10 mouse cellular contexts compared by ENCODE assay signal in genomic region chr19:43882895-43883573, GRCm38 (mm10). TPM values are rescaled to one million over a fixed set of nuclear protein-coding genes. Genes with fewer than 3 reads are reported as not detected.
DNase-seq lines count a peak whose midpoint lies in the region; ATAC-seq lines count a peak whose summit lies in the region.
"Had no signal": no experiment of that assay in that cellular context is flagged by ENCODE, and none has a peak within 500 bp of the region (broad histone marks: within the 10 kb centered on the region; RNA-seq: fewer than 3 reads in every experiment).

No protein-coding gene starts in this region.

- no peak overlapping the region for H3K27ac ChIP-seq in heart, embryonic 12.5 days (ENCODE audit: poor library complexity, severe bottlenecking)
- H3K27ac ChIP-seq in forebrain, embryonic 15.5 days (replicated peaks), result 0 out of 2 replicates have a peak overlapping the region, but pooled peaks have one; percentile 23
- peak overlapping the region; percentile 75 for H3K27ac ChIP-seq in midbrain, embryonic 11.5 days (ENCODE audit: low read depth, low read length)
- H3K27ac ChIP-seq: liver, embryonic 15.5 days had no signal

- no peak for DNase-seq in heart, postnatal 25 days (ENCODE audit: low spot score)
- peak; percentile 33 for DNase-seq in ES-CJ7 (ENCODE audit: low read depth, low spot score)
- DNase-seq in midbrain, embryonic 11.5 days (ENCODE audit: low spot score, missing footprints), result peak; percentile 91
- DNase-seq in thymus, postnatal 0 days (ENCODE audit: low spot score), result no peak
- DNase-seq in left cerebral cortex, adult 11 months (ENCODE audit: low spot score), result no peak
- DNase-seq: gastrocnemius, postnatal 14 days had no signal

- peak overlapping the region; percentile 36 for H3K4me2 ChIP-seq in heart, embryonic 12.5 days
- H3K4me2 ChIP-seq in forebrain, embryonic 15.5 days (replicated peaks), result peak overlapping the region; percentile 41
- H3K4me2 ChIP-seq in midbrain, embryonic 11.5 days, result peak overlapping the region; percentile 39
- H3K4me2 ChIP-seq: liver, embryonic 15.5 days had no signal

- 0 out of 2 replicates have a peak overlapping the region, but pooled peaks have one; percentile 3 for H3K9ac ChIP-seq in heart, embryonic 12.5 days
- H3K9ac ChIP-seq in forebrain, embryonic 15.5 days (replicated peaks), result 0 out of 2 replicates have a peak overlapping the region, but pooled peaks have one; percentile 25
- peak overlapping the region; percentile 61 for H3K9ac ChIP-seq in midbrain, embryonic 11.5 days (ENCODE audit: low read length)
- H3K9ac ChIP-seq: liver, embryonic 15.5 days had no signal

- H3K9me3 ChIP-seq in heart, embryonic 12.5 days (replicated peaks), result no peaks in the 10 kb centered on the region
- H3K9me3 ChIP-seq in forebrain, embryonic 15.5 days, result no peaks in the 10 kb centered on the region
- no peaks in the 10 kb centered on the region for H3K9me3 ChIP-seq in midbrain, embryonic 11.5 days (ENCODE audit: control insufficient read depth, low read length)
- H3K9me3 ChIP-seq: liver, embryonic 15.5 days had no signal

- H3K36me3 ChIP-seq in heart, embryonic 12.5 days, result no peaks in the 10 kb centered on the region
- H3K36me3 ChIP-seq in forebrain, embryonic 15.5 days, result no peaks in the 10 kb centered on the region
- no peaks in the 10 kb centered on the region for H3K36me3 ChIP-seq in midbrain, embryonic 11.5 days (ENCODE audit: control insufficient read depth, insufficient read depth, low read length)
- H3K36me3 ChIP-seq: liver, embryonic 15.5 days had no signal

- H3K4me1 ChIP-seq in heart, embryonic 12.5 days (replicated peaks), result peaks cover 38% of the 10 kb centered on the region
- H3K4me1 ChIP-seq in forebrain, embryonic 15.5 days, result peaks cover 28% of the 10 kb centered on the region
- peaks cover 16% of the 10 kb centered on the region for H3K4me1 ChIP-seq in midbrain, embryonic 11.5 days (ENCODE audit: control insufficient read depth, insufficient read depth, low read length)

- ATAC-seq in heart, embryonic 12.5 days (ENCODE audit: insufficient number of reproducible peaks, low FRiP score), result no peak
- peak; percentile 27; the same call in 1 of the 2 replicates for ATAC-seq in forebrain, embryonic 15.5 days (replicated peaks)
- peak; percentile 66 for ATAC-seq in midbrain, embryonic 11.5 days (ENCODE audit: low FRiP score)
- no peak for ATAC-seq in megakaryocyte-erythroid progenitor cell, adult 5-6 weeks (replicated peaks; ENCODE audit: low FRiP score, low TSS enrichment, poor library complexity, severe bottlenecking)

- WGBS in heart, embryonic 12.5 days, result 31% methylated on average over 18 of the region's 18 CpGs
- 16% methylated on average over 18 of the region's 18 CpGs for WGBS in forebrain, embryonic 15.5 days
- 22% methylated on average over 18 of the region's 18 CpGs for WGBS in midbrain, embryonic 11.5 days

- no peaks in the 10 kb centered on the region for H3K27me3 ChIP-seq in heart, embryonic 12.5 days (replicated peaks)
- H3K27me3 ChIP-seq in forebrain, embryonic 15.5 days, result no peaks in the 10 kb centered on the region
- no peaks in the 10 kb centered on the region for H3K27me3 ChIP-seq in midbrain, embryonic 11.5 days (ENCODE audit: control insufficient read depth, insufficient read depth, low read length)

- 0 out of 2 replicates have a peak overlapping the region, but pooled peaks have one; percentile 3 for H3K4me3 ChIP-seq in heart, embryonic 12.5 days
- H3K4me3 ChIP-seq in forebrain, embryonic 15.5 days, result peak overlapping the region; percentile 23
- peak overlapping the region; percentile 10; the same call in 1 of the 2 replicates for H3K4me3 ChIP-seq in midbrain, embryonic 11.5 days (ENCODE audit: low read depth, low read length)
- H3K4me3 ChIP-seq: liver, embryonic 15.5 days had no signal

- intact Hi-C loops in heart, postnatal 25 days (cut with DNase I), result no loop called here

RNA-seq across cellular contexts. Expression of gene Dnmbp, which starts 57.0 kb away (rescaled TPM):
- polyA plus RNA-seq in heart, embryonic 12.5 days (2016; fragmentation: Nextera tagmentation; extraction: Ambion mirVana), result 11.8 and 11.9 TPM in 2 replicates
- 1 to 10 TPM; 8.2 to 9.8 TPM for total RNA-seq in heart, postnatal 25 days (2021)
- polyA plus RNA-seq in forebrain, embryonic 15.5 days (2015; fragmentation: Nextera tagmentation; extraction: Ambion mirVana), result 8.1 and 8.7 TPM in 2 replicates
- polyA plus RNA-seq in midbrain, embryonic 11.5 days (2014; fragmentation: Nextera tagmentation; extraction: Ambion mirVana), result 13.5 and 14.5 TPM in 2 replicates
- 6.2 and 7.0 TPM in 2 replicates for polyA plus RNA-seq in thymus, postnatal 0 days (2015; fragmentation: Nextera tagmentation; extraction: Ambion mirVana)
- 2.1 and 5.0 TPM in 2 replicates for total RNA-seq in megakaryocyte-erythroid progenitor cell, adult 5-6 weeks (2014; fragmentation: Nextera tagmentation)
- total RNA-seq in megakaryocyte-erythroid progenitor cell, adult 5-6 weeks (2017), result 1.8 and 1.9 TPM in 2 replicates

Comparison
In these comparisons a context has a peak if more than half of its experiments do, and no peak if none do; other contexts are left out.
1. ATAC-seq: peak in forebrain, embryonic 15.5 days (single experiment) and midbrain, embryonic 11.5 days (single experiment); none in heart, embryonic 12.5 days (single experiment) and megakaryocyte-erythroid progenitor cell, adult 5-6 weeks (single experiment).
2. H3K9ac ChIP-seq: peak in every context shown above with its lines; median percentile 61 in midbrain, embryonic 11.5 days; 25 in forebrain, embryonic 15.5 days; 3 in heart, embryonic 12.5 days.
3. DNase-seq: peak in ES-CJ7 (single experiment) and midbrain, embryonic 11.5 days (single experiment); none in heart, postnatal 25 days (single experiment), thymus, postnatal 0 days (single experiment) and left cerebral cortex, adult 11 months (single experiment).
4. Peak in every context shown above with its lines, with median percentiles within 50 percentile points of each other: H3K4me2 ChIP-seq and H3K4me3 ChIP-seq.